Mouse (Mus musculus) layer of hippocampus, adult 11-12 months (tissue): Measurements from ENCODE around the gene Pnkp.

Experiments
- DNase-seq: peaks from one replicate; pipeline ENCODE4 v3.0.0; 2022; ENCODE audit warnings: low spot score

Pnkp gene

GRCm38 (mm10) chr7:44828706-44829105 is 28.2 kb upstream of the Pnkp start:
- DNase-seq, result no peak

- no peak for DNase-seq
Measured at GRCm38 (mm10) chr7:44832763-44833162, 24.2 kb upstream of the Pnkp start.

- peak; percentile 12 for DNase-seq
Measured at GRCm38 (mm10) chr7:44835373-44836015, 21.4 kb upstream of the Pnkp start.

GRCm38 (mm10) chr7:44836016-44836404 is 20.9 kb upstream of the Pnkp start:
- DNase-seq, result peak; percentile 22

- DNase-seq, result no peak
Measured at GRCm38 (mm10) chr7:44836423-44837053, 20.4 kb upstream of the Pnkp start.

- DNase-seq, result no peak
Measured at GRCm38 (mm10) chr7:44838073-44838472, 18.9 kb upstream of the Pnkp start.

- DNase-seq, result no peak
Measured at GRCm38 (mm10) chr7:44839171-44839490, 17.8 kb upstream of the Pnkp start.

GRCm38 (mm10) chr7:44839491-44840191 is 17.3 kb upstream of the Pnkp start:
- no peak for DNase-seq

- no peak for DNase-seq
Measured at GRCm38 (mm10) chr7:44840426-44840825, 16.5 kb upstream of the Pnkp start.

GRCm38 (mm10) chr7:44841825-44842463 is 15.0 kb upstream of the Pnkp start:
- no peak for DNase-seq

- no peak for DNase-seq
Measured at GRCm38 (mm10) chr7:44845006-44845405, 11.9 kb upstream of the Pnkp start.

- no peak for DNase-seq
Measured at GRCm38 (mm10) chr7:44846804-44847203, 10.1 kb upstream of the Pnkp start.

GRCm38 (mm10) chr7:44847772-44848171 is 9.2 kb upstream of the Pnkp start:
- DNase-seq, result no peak

GRCm38 (mm10) chr7:44848561-44849415 is 8.2 kb upstream of the Pnkp start, which contains the start of the genes Akt1s1 and Tbc1d17:
Gene Akt1s1 (plus strand): TSS chr7:44848991.
Gene Tbc1d17 (minus strand): TSS chr7:44849079.
- peak; percentile 100 for DNase-seq

GRCm38 (mm10) chr7:44849416-44850111 is 7.4 kb upstream of the Pnkp start:
- peak; percentile 94 for DNase-seq

GRCm38 (mm10) chr7:44850146-44850545 is 6.8 kb upstream of the Pnkp start:
- peak; percentile 79 for DNase-seq

GRCm38 (mm10) chr7:44850789-44851624 is 5.9 kb upstream of the Pnkp start:
- DNase-seq, result no peak

GRCm38 (mm10) chr7:44851625-44852234 is 5.2 kb upstream of the Pnkp start:
- no peak for DNase-seq

GRCm38 (mm10) chr7:44852259-44853027 is 4.5 kb upstream of the Pnkp start:
- DNase-seq, result no peak
